Mouse (Mus musculus) kidney, postnatal 0 days (tissue): Measurements from ENCODE around the gene Aqp5. TPM values are rescaled to one million over a fixed set of nuclear protein-coding genes. Genes with fewer than 3 reads are reported as not detected.

Experiments used
- ATAC-seq: fragments of 200-750 bp; cut with Nextera tagmentation; replicated peaks from 2 replicates; pipeline ENCODE4 v1.8.0; 2017; ENCODE audit warnings: low read depth, moderate number of reproducible peaks, moderate TSS enrichment, moderate library complexity; ENCODE audit not compliant: low FRiP score
- DNase-seq: peaks from one replicate; pipeline ENCODE4 v3.0.0-alpha.2; 2016; ENCODE audit warnings: low spot score
- H3K27ac ChIP-seq: fragments of 300-500 bp; sonication (generic); 2 replicates; pipeline ENCODE4 v1.5.1; 2014; ENCODE audit warnings: mild to moderate bottlenecking
- H3K27me3 ChIP-seq: fragments of 300-500 bp; sonication (generic); 2 replicates; pipeline ENCODE4 v1.6.1; 2014; ENCODE audit warnings: low read length, mixed read lengths; ENCODE audit not compliant: insufficient read depth
- H3K36me3 ChIP-seq: fragments of 300-500 bp; sonication (generic); 2 replicates; pipeline ENCODE4 v1.6.1; 2014; ENCODE audit warnings: low read length, mixed read lengths; ENCODE audit not compliant: insufficient read depth
- H3K4me1 ChIP-seq: fragments of 300-500 bp; sonication (generic); replicated peaks from 2 replicates; pipeline ENCODE4 v1.6.1; 2014; ENCODE audit warnings: antibody characterized with exemption, low read length, mixed read lengths; ENCODE audit not compliant: insufficient read depth
- H3K4me2 ChIP-seq: fragments of 300-500 bp; sonication (generic); 2 replicates; pipeline ENCODE4 v1.6.1; 2014; ENCODE audit warnings: mild to moderate bottlenecking, low read length, moderate library complexity, mixed read lengths
- H3K4me3 ChIP-seq: fragments of 300-500 bp; sonication (generic); replicated peaks from 2 replicates; pipeline ENCODE4 v1.5.1; 2014; ENCODE audit warnings: low read depth, low read length
- H3K9ac ChIP-seq: fragments of 300-500 bp; sonication (generic); 2 replicates; pipeline ENCODE4 v1.6.1; 2014; ENCODE audit warnings: low read depth, low read length
- H3K9me3 ChIP-seq: fragments of 300-500 bp; sonication (generic); replicated peaks from 2 replicates; pipeline ENCODE4 v1.6.1; 2016; ENCODE audit warnings: low read length, inconsistent platforms, mixed read lengths
- CTCF ChIP-seq: IDR thresholded peaks from 2 replicates; pipeline ENCODE4 v1.5.1; 2016; ENCODE audit warnings: antibody characterized with exemption, low read depth, mild to moderate bottlenecking, moderate library complexity
- WGBS: fragments of 180-500 bp; shearing (Covaris S2); extraction: QIAGEN DNeasy Blood & Tissue Kit; methylation state at CpG from one replicate; pipeline ENCODE4 v1.1.7; 2014; 5-methylcytosine and 5-hydroxymethylcytosine counted together
- polyA plus RNA-seq: library from polyadenylated mRNA; unstranded; fragments of >200 nt; fragmentation: Nextera tagmentation; extraction: Ambion mirVana; gene quantifications from 2 replicates; pipeline ENCODE4 v1.2.1, GENCODE M21; 2015

Aqp5 gene
- polyA plus RNA-seq, 1 experiment from 2014 or later: 2.3 TPM

DNA sequence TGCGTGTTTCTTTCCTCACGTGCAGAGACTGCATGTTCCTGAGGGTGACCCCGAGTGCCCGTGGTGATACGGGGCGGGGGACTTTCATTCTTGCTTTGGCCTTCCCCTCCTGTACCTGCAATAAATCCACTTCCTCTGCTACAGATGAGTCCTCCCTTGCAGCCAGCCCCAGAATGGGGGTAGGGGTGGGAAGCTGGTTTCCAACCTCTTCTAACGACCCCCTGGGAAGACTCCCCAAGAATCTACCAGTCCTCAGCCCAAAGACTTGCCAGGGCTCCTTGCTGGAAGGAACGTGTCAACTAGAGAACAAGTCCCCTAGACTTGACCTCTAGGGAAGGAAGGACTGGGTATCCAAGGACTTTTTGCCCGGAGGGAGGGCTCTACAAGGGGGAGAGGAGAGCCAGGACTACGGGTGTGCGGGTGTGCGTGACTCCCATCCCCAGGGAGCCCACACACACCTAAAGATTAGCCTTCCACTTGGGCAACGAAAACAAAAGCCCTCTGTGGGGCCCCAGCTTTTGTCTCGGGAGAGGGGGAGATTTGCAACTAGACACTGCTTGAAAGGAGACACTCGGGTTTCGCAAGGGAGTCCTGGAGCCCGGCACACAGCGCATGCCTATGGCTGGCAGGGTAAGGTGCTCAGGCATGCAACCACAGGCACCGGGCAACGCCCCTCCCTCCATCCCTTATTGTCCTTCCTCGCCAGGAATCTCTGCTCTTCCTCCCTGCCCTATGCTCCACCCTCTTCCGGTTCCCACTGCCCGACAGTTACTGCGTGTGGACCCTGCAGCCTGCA, 6.0 kb upstream of the Aqp5 start:
- H3K9me3 ChIP-seq: no peaks in the 10 kb centered on the region
- H3K9ac ChIP-seq: peak overlapping the region; percentile 40; the same call in 1 of the 2 replicates
- no peak overlapping the region for H3K27ac ChIP-seq
- H3K4me3 ChIP-seq: peak overlapping the region; percentile 10; the same call in 1 of the 2 replicates
- DNase-seq (peak; percentile 78), ATAC-seq (peak; percentile 55)
- peaks cover 10% of the 10 kb centered on the region for H3K4me1 ChIP-seq
- TF ChIP-seq CTCF: no peak
- peaks cover 48% of the 10 kb centered on the region for H3K27me3 ChIP-seq
- peak overlapping the region; percentile 54 for H3K4me2 ChIP-seq
- no peaks in the 10 kb centered on the region for H3K36me3 ChIP-seq
- 2% methylated on average over 24 of the region's 24 CpGs for WGBS

DNA sequence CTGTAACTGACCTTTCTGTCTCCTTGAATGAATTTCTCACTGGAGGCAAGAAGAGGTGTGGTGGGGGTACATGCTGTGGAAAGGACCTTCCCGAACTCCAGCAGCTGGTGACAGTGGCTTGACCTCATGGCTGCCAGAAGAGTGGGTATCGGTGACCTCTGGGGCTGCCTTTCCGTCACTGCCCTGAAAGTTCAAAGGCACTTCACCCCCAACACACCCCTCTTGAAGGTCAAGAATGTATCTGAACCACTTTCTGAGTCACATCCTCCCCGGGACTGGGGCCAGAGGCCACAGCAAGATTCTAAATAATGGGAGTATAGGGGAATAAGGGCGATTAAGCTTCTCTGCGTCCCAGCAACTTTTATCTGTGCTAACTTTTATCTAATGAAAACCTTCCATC, 4.8 kb upstream of the Aqp5 start:
- DNase-seq (no peak), ATAC-seq (no peak)
- H3K27me3 ChIP-seq: peaks cover 54% of the 10 kb centered on the region
- no peaks in the 10 kb centered on the region for H3K36me3 ChIP-seq
- WGBS: 64% methylated on average over 6 of the region's 6 CpGs
- H3K4me1 ChIP-seq: peaks cover 15% of the 10 kb centered on the region
- H3K4me2 ChIP-seq: no peak overlapping the region
- TF ChIP-seq CTCF: no peak
- H3K27ac ChIP-seq: no peak overlapping the region
- H3K9me3 ChIP-seq: no peaks in the 10 kb centered on the region
- no peak overlapping the region for H3K4me3 ChIP-seq
- no peak overlapping the region for H3K9ac ChIP-seq

DNA sequence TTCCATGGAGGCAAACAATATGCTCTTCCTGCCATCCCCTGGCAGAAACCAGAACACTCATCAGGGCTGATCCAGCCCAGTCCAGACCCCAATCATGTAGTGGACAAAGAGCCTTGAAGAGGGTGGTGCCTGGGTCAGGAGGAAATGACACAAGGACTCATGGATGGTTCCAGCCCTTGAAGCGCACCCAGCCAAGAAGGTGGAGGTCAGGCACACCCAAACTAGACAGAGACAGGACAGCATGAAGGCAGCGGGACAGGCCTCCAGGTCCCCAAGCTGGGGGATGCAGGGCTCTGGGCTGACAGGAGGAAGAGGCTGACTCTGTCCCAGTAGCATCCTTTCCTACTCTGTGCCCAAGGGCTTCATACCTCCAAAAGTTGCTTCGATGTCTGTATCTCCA, 4.1 kb upstream of the Aqp5 start:
- H3K9ac ChIP-seq: no peak overlapping the region
- H3K36me3 ChIP-seq: no peaks in the 10 kb centered on the region
- DNase-seq (no peak), ATAC-seq (no peak)
- TF ChIP-seq CTCF: no peak
- H3K9me3 ChIP-seq: no peaks in the 10 kb centered on the region
- no peak overlapping the region for H3K27ac ChIP-seq
- H3K4me1 ChIP-seq: peaks cover 17% of the 10 kb centered on the region
- WGBS: 87% methylated on average over 3 of the region's 3 CpGs
- no peak overlapping the region for H3K4me3 ChIP-seq
- H3K4me2 ChIP-seq: no peak overlapping the region
- peaks cover 57% of the 10 kb centered on the region for H3K27me3 ChIP-seq

DNA sequence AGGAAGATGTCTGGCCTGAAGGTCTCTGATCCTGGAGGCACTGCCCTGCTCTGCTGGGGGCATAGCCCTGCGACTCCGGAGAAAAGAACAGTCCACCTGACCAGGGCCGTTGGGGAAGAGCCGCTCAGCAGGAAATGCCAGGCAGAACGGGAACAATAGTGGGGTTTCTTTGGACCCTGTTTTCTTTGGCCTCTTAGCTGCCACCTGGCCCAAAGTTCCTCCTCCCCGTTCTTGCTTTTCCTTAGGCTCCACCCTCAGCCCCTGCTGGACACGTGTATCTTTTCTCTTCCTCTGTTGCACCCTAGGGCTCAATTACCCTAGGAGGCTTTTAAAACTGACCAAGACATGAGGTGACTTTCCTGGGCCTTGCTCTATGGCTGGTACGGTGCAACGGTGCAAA, 1.3 kb upstream of the Aqp5 start:
- ATAC-seq (no peak), DNase-seq (no peak)
- Histone ChIP-seq H3K9ac (no peak overlapping the region), H3K9me3 (no peaks in the 10 kb centered on the region), H3K4me2 (no peak overlapping the region), H3K4me1 (peaks cover 16% of the 10 kb centered on the region), H3K4me3 (no peak overlapping the region), H3K27me3 (peaks cover 61% of the 10 kb centered on the region), H3K27ac (no peak overlapping the region), H3K36me3 (no peaks in the 10 kb centered on the region)
- TF ChIP-seq CTCF: no peak
- 4% methylated on average over 9 of the region's 9 CpGs for WGBS

DNA sequence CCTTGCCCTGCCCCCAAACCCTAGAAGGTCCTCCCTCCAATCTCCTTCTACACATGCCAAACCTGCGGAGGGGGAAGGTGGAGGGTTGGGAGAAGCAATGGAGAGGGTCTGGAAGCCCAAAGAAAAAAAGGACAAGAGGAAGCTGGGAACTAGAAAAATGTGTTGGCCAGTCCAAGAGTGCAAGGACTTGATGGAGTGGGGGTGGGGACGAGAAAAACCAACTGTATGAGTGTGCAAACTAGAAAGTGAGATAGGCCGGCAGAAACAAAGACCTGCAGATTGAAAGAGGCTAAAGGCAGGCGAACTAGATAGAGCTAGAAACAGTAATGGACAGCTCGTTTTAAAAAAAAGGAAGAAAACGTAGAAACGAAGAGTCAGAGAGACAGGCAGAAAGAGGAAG, 878 bp upstream of the Aqp5 start:
- no peaks in the 10 kb centered on the region for H3K9me3 ChIP-seq
- H3K4me3 ChIP-seq: no peak overlapping the region
- peaks cover 11% of the 10 kb centered on the region for H3K4me1 ChIP-seq
- no peak overlapping the region for H3K4me2 ChIP-seq
- H3K9ac ChIP-seq: no peak overlapping the region
- no peak for DNase-seq
- peaks cover 62% of the 10 kb centered on the region for H3K27me3 ChIP-seq
- 39% methylated on average over 7 of the region's 7 CpGs for WGBS
- ATAC-seq: no peak
- TF ChIP-seq CTCF: no peak
- no peaks in the 10 kb centered on the region for H3K36me3 ChIP-seq
- H3K27ac ChIP-seq: no peak overlapping the region

DNA sequence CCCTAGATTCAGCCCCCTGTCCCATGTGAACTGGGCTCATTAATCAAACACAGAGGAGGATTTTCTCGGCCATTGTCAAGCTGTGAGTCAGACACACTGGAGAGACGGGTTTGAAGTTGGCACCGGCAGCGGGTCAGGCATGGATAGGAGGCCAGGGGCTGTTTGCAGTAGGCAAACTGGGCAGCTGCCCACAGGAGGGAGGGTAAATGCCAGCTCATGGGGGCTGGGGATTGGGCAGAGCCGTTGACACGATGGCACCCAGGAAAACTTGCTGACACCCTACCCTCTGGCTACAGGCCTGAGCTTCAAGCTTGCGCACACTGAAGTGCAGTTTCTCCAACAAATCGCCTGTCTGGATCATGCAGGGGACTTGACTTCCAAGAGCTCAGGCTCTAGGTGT, 1.6 kb downstream of the Aqp5 start:
- ATAC-seq (no peak), DNase-seq (no peak)
- no peak for TF ChIP-seq CTCF
- peaks cover 56% of the 10 kb centered on the region for H3K27me3 ChIP-seq
- H3K4me2 ChIP-seq: no peak overlapping the region
- H3K9me3 ChIP-seq: no peaks in the 10 kb centered on the region
- H3K4me1 ChIP-seq: peaks cover 7% of the 10 kb centered on the region; the same call in 1 of the 2 replicates
- H3K36me3 ChIP-seq: no peaks in the 10 kb centered on the region
- H3K9ac ChIP-seq: no peak overlapping the region
- WGBS: 61% methylated on average over 8 of the region's 8 CpGs
- H3K4me3 ChIP-seq: no peak overlapping the region
- H3K27ac ChIP-seq: no peak overlapping the region
